In the genomic region with DNA sequence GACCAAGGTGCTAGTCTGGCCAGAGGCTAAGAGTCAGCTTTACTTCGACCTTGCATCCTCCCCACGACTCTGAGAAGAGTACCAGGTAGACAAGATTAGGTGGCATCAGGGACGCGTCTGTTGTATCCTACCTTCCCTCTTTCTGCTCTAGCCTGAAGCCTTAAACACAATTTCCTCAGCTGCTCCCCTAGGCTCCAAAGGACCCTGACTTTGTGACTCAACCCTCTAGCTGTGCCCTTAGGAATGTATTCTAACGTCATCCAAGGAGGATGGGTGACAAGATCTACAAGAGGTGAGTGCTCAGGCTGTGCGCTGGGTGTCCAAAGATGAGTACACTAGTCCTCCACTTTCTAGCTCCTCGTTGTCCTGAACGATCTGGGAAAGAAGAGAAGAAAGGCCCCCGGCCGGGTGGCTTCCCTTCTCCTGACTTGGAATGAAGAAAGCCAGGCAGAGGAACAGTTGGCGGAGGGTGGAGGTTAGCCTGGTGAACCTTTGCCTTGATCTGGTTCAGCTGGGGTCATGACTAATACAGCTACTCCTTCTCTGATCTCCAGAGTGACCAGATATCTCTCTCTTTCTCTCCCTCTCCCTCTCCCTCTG, we compare ENCODE assay signal across 9 mouse cellular contexts. TPM values are rescaled to one million over a fixed set of nuclear protein-coding genes. Genes with fewer than 3 reads are reported as not detected.
A peak's percentile ranks its signal among the peaks of the same experiment; 100 is the strongest.
DNase-seq lines count a peak whose midpoint lies in the region; ATAC-seq and TF ChIP-seq lines count a peak whose summit lies in the region.
"Had no signal": no experiment of that assay in that cellular context is flagged by ENCODE, and none has a peak within 500 bp of the region (broad histone marks: within the 10 kb centered on the region; RNA-seq: fewer than 3 reads in every experiment).

No protein-coding gene starts in this region.

- peaks cover 6% of the 10 kb centered on the region for H3K27me3 ChIP-seq in megakaryocyte, embryonic 14.5 days (replicated peaks)
- H3K27me3 ChIP-seq in intestine, postnatal 0 days (replicated peaks; ENCODE audit: control insufficient read depth, insufficient read depth, low read length), result no peaks in the 10 kb centered on the region
- H3K27me3 ChIP-seq in small intestine, adult 2 months (ENCODE audit: control insufficient read depth, insufficient read depth, low read length), result no peaks in the 10 kb centered on the region

- H3K27ac ChIP-seq in embryonic fibroblast, embryonic 13.5 days (ENCODE audit: insufficient read depth, low read length), result no peak overlapping the region
- no peak overlapping the region for H3K27ac ChIP-seq in intestine, postnatal 0 days (ENCODE audit: low read depth, low read length)
- peak overlapping the region; percentile 74 for H3K27ac ChIP-seq in small intestine, adult 2 months (ENCODE audit: insufficient read depth, low read depth, low read length)

- no peaks in the 10 kb centered on the region for H3K36me3 ChIP-seq in megakaryocyte, embryonic 14.5 days (replicated peaks; ENCODE audit: low read length)
- H3K36me3 ChIP-seq in intestine, postnatal 0 days (ENCODE audit: control insufficient read depth, insufficient read depth), result no peaks in the 10 kb centered on the region
- no peaks in the 10 kb centered on the region for H3K36me3 ChIP-seq in small intestine, adult 2 months (ENCODE audit: control insufficient read depth, insufficient read depth, low read length)

- H3K4me2 ChIP-seq in intestine, postnatal 0 days (replicated peaks; ENCODE audit: low read depth), result peak overlapping the region; percentile 73; the same call in 1 of the 2 replicates

- WGBS in intestine, postnatal 0 days, result 67% methylated on average over 11 of the region's 11 CpGs
- 78% methylated on average over 11 of the region's 11 CpGs for WGBS in small intestine, adult 2 months

- no peak for DNase-seq in left cerebral cortex, adult 18-20 months (ENCODE audit: low spot score in 2 of 2)
- DNase-seq in ovary, postnatal 36 days (ENCODE audit: low spot score), result no peak

- ATAC-seq in megakaryocyte, adult 5-6 weeks (ENCODE audit: poor library complexity, severe bottlenecking), result no peak
- no peak for ATAC-seq in intestine, postnatal 0 days

- H3K4me1 ChIP-seq in megakaryocyte, embryonic 14.5 days, result peaks cover 34% of the 10 kb centered on the region
- H3K4me1 ChIP-seq in embryonic fibroblast, embryonic 13.5 days (ENCODE audit: control insufficient read depth, insufficient read depth, low read length), result peaks cover 3% of the 10 kb centered on the region; the same call in 1 of the 2 replicates
- H3K4me1 ChIP-seq in intestine, postnatal 0 days (replicated peaks; ENCODE audit: control insufficient read depth, insufficient read depth, low read length), result no peaks in the 10 kb centered on the region
- peaks cover 22% of the 10 kb centered on the region for H3K4me1 ChIP-seq in small intestine, adult 2 months (ENCODE audit: control insufficient read depth, insufficient read depth, insufficient read length, low read length)

- no peak for TF ChIP-seq CTCF in embryonic fibroblast, embryonic 13.5 days (IDR thresholded peaks at IDR 0.05; ENCODE audit: borderline replicate concordance, insufficient read depth, low read length)
- no peak for TF ChIP-seq CTCF in intestine, postnatal 0 days (IDR thresholded peaks at IDR 0.05; ENCODE audit: low read depth)
- no peak for TF ChIP-seq CTCF in small intestine, adult 2 months (IDR thresholded peaks at IDR 0.05; ENCODE audit: extremely low read depth, insufficient read length, insufficient replicate concordance, low read depth, low read length)

- no peaks in the 10 kb centered on the region for H3K9me3 ChIP-seq in megakaryocyte, embryonic 14.5 days
- H3K9me3 ChIP-seq in intestine, postnatal 0 days (ENCODE audit: control insufficient read depth), result no peaks in the 10 kb centered on the region

- no peak overlapping the region for H3K9ac ChIP-seq in intestine, postnatal 0 days (ENCODE audit: low read depth, low read length)

- TF ChIP-seq POLR2A in embryonic fibroblast, embryonic 13.5 days (IDR thresholded peaks at IDR 0.05; ENCODE audit: low read depth, low read length), result no peak
- TF ChIP-seq POLR2A in small intestine, adult 2 months (IDR thresholded peaks at IDR 0.05; ENCODE audit: low read depth, low read length), result no peak

- H3K4me3 ChIP-seq in megakaryocyte, embryonic 14.5 days (replicated peaks), result peak overlapping the region; percentile 92
- 0 out of 2 replicates have a peak overlapping the region, but pooled peaks have one; percentile 80 for H3K4me3 ChIP-seq in embryonic fibroblast, embryonic 13.5 days (ENCODE audit: insufficient read depth, low read length)
- no peak overlapping the region for H3K4me3 ChIP-seq in intestine, postnatal 0 days (ENCODE audit: low read depth, low read length)
- H3K4me3 ChIP-seq in small intestine, adult 2 months (ENCODE audit: low read depth, low read length), result peak overlapping the region; percentile 69

RNA-seq across cellular contexts. Expression of a gene that starts 0.8 kb away (rescaled TPM):
- 12.9 and 26.6 TPM in 2 replicates for polyA plus RNA-seq in megakaryocyte, embryonic 14.5 days (2012; ENCODE audit: insufficient read depth, low replicate concordance)
- 6.7 and 7.9 TPM in 2 replicates for total RNA-seq in megakaryocyte, adult 5-6 weeks (2015)
- total RNA-seq in megakaryocyte, adult 5-6 weeks (2017), result 0.37 and 1.1 TPM in 2 replicates
- polyA plus RNA-seq in embryonic fibroblast, embryonic 13.5 days (2011; ENCODE audit: insufficient read length, low read depth, missing spikeins), result 13.8 and 19.4 TPM in 2 replicates
- polyA plus RNA-seq in intestine, postnatal 0 days (2015; fragmentation: Nextera tagmentation; extraction: Ambion mirVana), result 6.3 and 6.7 TPM in 2 replicates
- polyA plus RNA-seq in small intestine, adult 2 months (2012; rRNA removed), result 21.1 and 50.5 TPM in 2 replicates
- 10 to 100 TPM; 14.1 to 14.9 TPM for total RNA-seq in left cerebral cortex, adult 18-20 months (2021)

RNA-seq across cellular contexts. Expression of a gene that starts 27.1 kb away (rescaled TPM):
- polyA plus RNA-seq in megakaryocyte, embryonic 14.5 days (2012; ENCODE audit: insufficient read depth, low replicate concordance), result 85.5 and 96.0 TPM in 2 replicates
- total RNA-seq in megakaryocyte, adult 5-6 weeks (2015), result 48.5 and 48.9 TPM in 2 replicates
- 79.1 and 81.3 TPM in 2 replicates for total RNA-seq in megakaryocyte, adult 5-6 weeks (2017)
- polyA plus RNA-seq in embryonic fibroblast, embryonic 13.5 days (2011; ENCODE audit: insufficient read length, low read depth, missing spikeins), result 227 and 243 TPM in 2 replicates
- 165 and 172 TPM in 2 replicates for polyA plus RNA-seq in intestine, postnatal 0 days (2015; fragmentation: Nextera tagmentation; extraction: Ambion mirVana)
- polyA plus RNA-seq in small intestine, adult 2 months (2012; rRNA removed), result 88.1 and 169 TPM in 2 replicates
- 10 to 100 TPM; 96.2 to 98.0 TPM for total RNA-seq in left cerebral cortex, adult 18-20 months (2021)

RNA-seq across cellular contexts. Expression of a gene that starts 37.6 kb away (rescaled TPM):
- polyA plus RNA-seq in megakaryocyte, embryonic 14.5 days (2012; ENCODE audit: insufficient read depth, low replicate concordance), result 0.45 TPM in 1 of 2 replicates, not detected in the other
- not detected in 2 replicates for total RNA-seq in megakaryocyte, adult 5-6 weeks (2015)
- not detected in 2 replicates for total RNA-seq in megakaryocyte, adult 5-6 weeks (2017)
- polyA plus RNA-seq in embryonic fibroblast, embryonic 13.5 days (2011; ENCODE audit: insufficient read length, low read depth, missing spikeins), result not detected in 2 replicates
- 1.9 and 3.3 TPM in 2 replicates for polyA plus RNA-seq in intestine, postnatal 0 days (2015; fragmentation: Nextera tagmentation; extraction: Ambion mirVana)
- 0.91 and 13.9 TPM in 2 replicates for polyA plus RNA-seq in small intestine, adult 2 months (2012; rRNA removed)
- not detected for total RNA-seq in left cerebral cortex, adult 18-20 months (2021)
- total RNA-seq: adrenal gland, adult 18-20 months had no signal

RNA-seq across cellular contexts. Expression of a gene that starts 51.1 kb away (rescaled TPM):
- polyA plus RNA-seq in megakaryocyte, embryonic 14.5 days (2012; ENCODE audit: insufficient read depth, low replicate concordance), result 5.8 and 93.0 TPM in 2 replicates
- 38.0 and 49.5 TPM in 2 replicates for total RNA-seq in megakaryocyte, adult 5-6 weeks (2015)
- 39.0 and 45.9 TPM in 2 replicates for total RNA-seq in megakaryocyte, adult 5-6 weeks (2017)
- 49.9 and 52.0 TPM in 2 replicates for polyA plus RNA-seq in embryonic fibroblast, embryonic 13.5 days (2011; ENCODE audit: insufficient read length, low read depth, missing spikeins)
- polyA plus RNA-seq in intestine, postnatal 0 days (2015; fragmentation: Nextera tagmentation; extraction: Ambion mirVana), result 148 and 158 TPM in 2 replicates
- polyA plus RNA-seq in small intestine, adult 2 months (2012; rRNA removed), result 25.8 and 45.7 TPM in 2 replicates
- 10 to 100 TPM; 70.9 to 73.3 TPM for total RNA-seq in left cerebral cortex, adult 18-20 months (2021)

RNA-seq across cellular contexts. Expression of a gene that starts 51.3 kb away (rescaled TPM):
- 6.0 and 9.3 TPM in 2 replicates for polyA plus RNA-seq in megakaryocyte, embryonic 14.5 days (2012; ENCODE audit: insufficient read depth, low replicate concordance)
- total RNA-seq in megakaryocyte, adult 5-6 weeks (2015), result 4.9 and 6.7 TPM in 2 replicates
- 20.2 and 28.4 TPM in 2 replicates for total RNA-seq in megakaryocyte, adult 5-6 weeks (2017)
- 8.1 and 8.9 TPM in 2 replicates for polyA plus RNA-seq in embryonic fibroblast, embryonic 13.5 days (2011; ENCODE audit: insufficient read length, low read depth, missing spikeins)
- 3.7 and 4.2 TPM in 2 replicates for polyA plus RNA-seq in intestine, postnatal 0 days (2015; fragmentation: Nextera tagmentation; extraction: Ambion mirVana)
- 0.85 and 2.8 TPM in 2 replicates for polyA plus RNA-seq in small intestine, adult 2 months (2012; rRNA removed)
- total RNA-seq in left cerebral cortex, adult 18-20 months (2021), result not detected
- total RNA-seq: gastrocnemius, adult 18-20 months had no signal
